Mouse (Mus musculus) neural tube, embryonic 12.5 days (tissue): ENCODE measurements around the gene Chmp2a. TPM values are rescaled to one million over a fixed set of nuclear protein-coding genes. Genes with fewer than 3 reads are reported as not detected.

Source experiments
- ATAC-seq: fragments of 200-750 bp; cut with Nextera tagmentation; 2 replicates; pipeline ENCODE4 v1.8.0; 2017; ENCODE audit warnings: low read depth, mild to moderate bottlenecking, moderate TSS enrichment, moderate library complexity; ENCODE audit not compliant: low FRiP score
- H3K27ac ChIP-seq: fragments of 300-500 bp; sonication (generic); 2 replicates; pipeline ENCODE4 v1.5.1; 2016
- H3K27me3 ChIP-seq: fragments of 300-500 bp; sonication (generic); replicated peaks from 2 replicates; pipeline ENCODE4 v1.6.1; 2016; ENCODE audit warnings: mild to moderate bottlenecking
- H3K36me3 ChIP-seq: fragments of 300-500 bp; sonication (generic); 2 replicates; pipeline ENCODE4 v1.6.1; 2016; ENCODE audit warnings: mild to moderate bottlenecking
- H3K4me1 ChIP-seq: fragments of 300-500 bp; sonication (generic); 2 replicates; pipeline ENCODE4 v1.6.1; 2016
- H3K4me2 ChIP-seq: fragments of 300-500 bp; sonication (generic); replicated peaks from 2 replicates; pipeline ENCODE4 v1.6.1; 2016; ENCODE audit warnings: mild to moderate bottlenecking
- H3K4me3 ChIP-seq: fragments of 300-500 bp; sonication (generic); 2 replicates; pipeline ENCODE4 v1.5.1; 2016
- H3K9ac ChIP-seq: fragments of 300-500 bp; sonication (generic); 2 replicates; pipeline ENCODE4 v1.6.1; 2016; ENCODE audit warnings: mild to moderate bottlenecking
- H3K9me3 ChIP-seq: fragments of 300-500 bp; sonication (generic); 2 replicates; pipeline ENCODE4 v1.6.1; 2016; ENCODE audit warnings: mild to moderate bottlenecking
- WGBS: fragments of 180-500 bp; shearing (Covaris S2); methylation state at CpG from one replicate; pipeline ENCODE4 v1.1.7; 2016; 5-methylcytosine and 5-hydroxymethylcytosine counted together
- polyA plus RNA-seq: library from polyadenylated mRNA; unstranded; fragments of >200 nt; fragmentation: Nextera tagmentation; extraction: Ambion mirVana; gene quantifications from 2 replicates; pipeline ENCODE4 v1.2.1, GENCODE M21; 2016

Chmp2a gene
- polyA plus RNA-seq, 1 experiment from 2014 or later: 151 TPM

GRCm38 (mm10) chr7:13032541-13032940 lies 2.1 kb downstream of the Chmp2a start:
- no peak for ATAC-seq
- Histone ChIP-seq H3K36me3 (peaks cover 69% of the 10 kb centered on the region), H3K4me1 (peaks cover 34% of the 10 kb centered on the region), H3K9ac (no peak overlapping the region), H3K4me3 (no peak overlapping the region), H3K4me2 (no peak overlapping the region), H3K9me3 (no peaks in the 10 kb centered on the region), H3K27me3 (no peaks in the 10 kb centered on the region), H3K27ac (no peak overlapping the region)
- WGBS: 96% methylated on average over 7 of the region's 7 CpGs

DNA sequence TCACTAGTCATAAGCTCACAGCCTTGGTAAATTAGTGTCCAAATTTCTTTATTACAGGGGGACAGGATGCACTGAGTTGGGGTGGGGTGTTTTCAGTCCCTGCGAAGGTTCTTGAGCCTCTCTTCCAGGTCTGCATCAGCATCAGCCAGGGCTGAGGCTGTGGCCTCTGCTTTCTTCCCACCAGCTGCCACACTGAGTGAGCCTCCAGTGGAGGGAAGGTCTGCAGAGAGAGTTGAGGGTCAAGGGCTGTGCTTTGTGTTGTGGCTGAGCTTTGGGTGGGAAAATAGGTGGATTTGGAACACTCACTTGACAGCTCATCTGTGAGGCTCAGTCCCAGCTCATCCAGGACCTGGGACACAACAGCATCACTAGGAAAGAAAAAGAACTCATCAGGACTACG lies 2.6 kb downstream of the Chmp2a start:
- 86% methylated on average over 2 of the region's 2 CpGs for WGBS
- H3K4me1 ChIP-seq: peaks cover 33% of the 10 kb centered on the region
- H3K9ac ChIP-seq: no peak overlapping the region
- H3K36me3 ChIP-seq: peaks cover 75% of the 10 kb centered on the region
- no peaks in the 10 kb centered on the region for H3K27me3 ChIP-seq
- no peaks in the 10 kb centered on the region for H3K9me3 ChIP-seq
- H3K4me2 ChIP-seq: no peak overlapping the region
- H3K4me3 ChIP-seq: no peak overlapping the region
- no peak overlapping the region for H3K27ac ChIP-seq
- ATAC-seq: no peak

- H3K27me3 ChIP-seq: no peaks in the 10 kb centered on the region
- H3K4me3 ChIP-seq: no peak overlapping the region
- H3K4me1 ChIP-seq: peaks cover 32% of the 10 kb centered on the region
- H3K27ac ChIP-seq: no peak overlapping the region; the same call in 1 of the 2 replicates
- peaks cover 80% of the 10 kb centered on the region for H3K36me3 ChIP-seq
- no peak overlapping the region for H3K4me2 ChIP-seq
- WGBS: 82% methylated on average over 5 of the region's 5 CpGs
- no peak overlapping the region for H3K9ac ChIP-seq
- ATAC-seq: no peak
- H3K9me3 ChIP-seq: no peaks in the 10 kb centered on the region
These were observed 3.5 kb downstream of the Chmp2a start for GRCm38 (mm10) chr7:13031069-13031468.

DNA sequence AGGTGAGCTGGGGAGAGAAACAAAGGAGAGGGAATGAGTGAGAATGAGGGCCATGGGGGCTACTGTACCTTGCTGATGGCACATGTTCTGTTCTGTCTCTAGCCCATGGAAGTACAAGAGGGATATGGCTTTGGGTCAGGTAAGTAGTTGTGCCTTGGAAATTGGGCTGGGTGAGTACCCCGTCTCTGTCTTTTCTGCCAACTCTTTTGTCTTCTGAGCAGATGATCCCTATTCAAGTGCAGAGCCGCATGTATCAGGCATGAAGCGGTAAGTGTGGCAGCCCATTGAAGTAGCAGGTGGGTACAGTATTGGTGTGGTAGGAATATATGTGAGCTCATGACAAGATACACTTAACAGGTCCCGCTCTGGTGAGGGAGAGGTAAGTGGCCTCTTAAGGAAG lies 5.6 kb downstream of the Chmp2a start:
- Histone ChIP-seq H3K9me3 (no peaks in the 10 kb centered on the region), H3K36me3 (peaks cover 74% of the 10 kb centered on the region), H3K9ac (no peak overlapping the region), H3K4me1 (peaks cover 29% of the 10 kb centered on the region), H3K27ac (no peak overlapping the region), H3K4me2 (no peak overlapping the region), H3K4me3 (no peak overlapping the region), H3K27me3 (no peaks in the 10 kb centered on the region)
- 93% methylated on average over 4 of the region's 4 CpGs for WGBS
- no peak for ATAC-seq

- ATAC-seq: no peak
- H3K4me2 ChIP-seq: peak overlapping the region; percentile 92
- H3K27me3 ChIP-seq: no peaks in the 10 kb centered on the region
- 29% methylated on average over 4 of the region's 4 CpGs for WGBS
- H3K27ac ChIP-seq: no peak overlapping the region
- peaks cover 21% of the 10 kb centered on the region for H3K4me1 ChIP-seq
- peak overlapping the region; percentile 95 for H3K4me3 ChIP-seq
- H3K9ac ChIP-seq: peak overlapping the region; percentile 92
- H3K36me3 ChIP-seq: peaks cover 52% of the 10 kb centered on the region
- no peaks in the 10 kb centered on the region for H3K9me3 ChIP-seq
These were observed 9.0 kb downstream of the Chmp2a start for GRCm38 (mm10) chr7:13025511-13026112.

DNA sequence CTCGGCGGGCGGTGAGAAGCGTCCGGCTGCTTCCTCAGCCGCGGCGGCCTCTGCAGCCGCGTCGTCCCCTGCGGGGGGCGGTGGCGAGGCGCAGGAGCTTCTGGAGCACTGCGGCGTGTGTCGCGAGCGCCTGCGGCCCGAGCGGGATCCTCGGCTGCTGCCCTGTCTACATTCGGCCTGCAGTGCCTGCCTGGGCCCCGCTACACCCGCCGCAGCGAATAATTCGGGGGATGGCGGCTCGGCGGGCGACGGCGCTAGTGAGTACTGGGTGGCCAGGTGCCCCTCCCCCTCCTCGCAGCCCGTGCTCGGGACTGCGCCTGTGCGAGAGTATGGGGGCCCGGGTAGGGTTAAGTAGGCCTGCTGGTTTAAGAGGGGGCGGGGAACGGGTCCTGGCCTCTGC lies 9.8 kb downstream of the Chmp2a start:
- H3K9ac ChIP-seq: peak overlapping the region; percentile 92
- no peaks in the 10 kb centered on the region for H3K27me3 ChIP-seq
- peaks cover 21% of the 10 kb centered on the region for H3K4me1 ChIP-seq
- ATAC-seq: peak; percentile 69
- WGBS: under 1% methylated on average over 44 of the region's 44 CpGs
- H3K27ac ChIP-seq: peak overlapping the region; percentile 98
- H3K4me3 ChIP-seq: peak overlapping the region; percentile 95
- no peaks in the 10 kb centered on the region for H3K9me3 ChIP-seq
- H3K4me2 ChIP-seq: peak overlapping the region; percentile 92
- H3K36me3 ChIP-seq: peaks cover 44% of the 10 kb centered on the region

DNA sequence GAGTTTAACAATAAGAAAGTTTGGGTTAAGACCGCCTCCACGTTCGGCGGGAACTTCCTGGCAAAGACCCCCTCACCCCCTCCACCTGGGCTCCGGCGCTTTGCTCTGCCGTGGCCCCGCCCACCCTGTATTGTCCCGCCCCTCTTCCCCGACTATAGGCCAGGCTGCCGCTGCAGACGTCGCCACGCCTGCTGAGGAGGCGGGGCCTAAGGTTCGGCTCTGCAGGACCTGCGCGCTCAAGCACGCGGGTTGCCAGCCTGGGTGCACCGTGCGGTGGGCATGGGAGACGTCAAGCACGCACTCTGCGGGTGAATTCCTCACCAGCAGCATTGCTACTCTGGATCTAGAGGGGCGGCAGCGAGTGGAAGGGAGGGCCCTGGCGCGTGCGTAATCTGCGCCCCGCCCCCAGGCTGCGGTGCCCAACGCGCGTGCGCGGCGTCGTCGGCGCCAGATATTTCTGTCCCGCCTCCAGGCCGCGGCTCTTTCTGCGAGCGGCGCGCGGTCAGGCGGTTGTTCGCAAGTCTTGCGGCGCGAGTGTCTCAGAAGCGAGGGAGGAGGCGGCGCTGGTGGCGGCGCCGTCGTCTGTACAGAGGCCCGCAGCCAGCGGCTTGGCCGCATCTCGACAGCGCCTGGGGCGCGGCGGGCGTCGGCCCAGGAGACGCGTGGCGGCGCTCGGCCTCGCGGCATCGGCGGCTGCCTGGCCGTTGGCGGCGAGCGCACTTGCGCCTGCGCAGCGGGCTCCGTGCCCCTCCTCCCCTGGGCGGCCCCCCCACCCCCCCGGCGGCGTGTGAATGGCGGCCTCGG lies 10.5 kb downstream of the Chmp2a start:
- ATAC-seq: peak; percentile 84
- Histone ChIP-seq H3K27ac (peak overlapping the region; percentile 98), H3K4me3 (peak overlapping the region; percentile 95), H3K9me3 (no peaks in the 10 kb centered on the region), H3K27me3 (no peaks in the 10 kb centered on the region), H3K9ac (peak overlapping the region; percentile 92), H3K4me1 (peaks cover 21% of the 10 kb centered on the region), H3K36me3 (peaks cover 37% of the 10 kb centered on the region), H3K4me2 (peak overlapping the region; percentile 92)
- whole genome bisulfite sequencing: under 1% methylated on average over 95 of the region's 95 CpGs

DNA sequence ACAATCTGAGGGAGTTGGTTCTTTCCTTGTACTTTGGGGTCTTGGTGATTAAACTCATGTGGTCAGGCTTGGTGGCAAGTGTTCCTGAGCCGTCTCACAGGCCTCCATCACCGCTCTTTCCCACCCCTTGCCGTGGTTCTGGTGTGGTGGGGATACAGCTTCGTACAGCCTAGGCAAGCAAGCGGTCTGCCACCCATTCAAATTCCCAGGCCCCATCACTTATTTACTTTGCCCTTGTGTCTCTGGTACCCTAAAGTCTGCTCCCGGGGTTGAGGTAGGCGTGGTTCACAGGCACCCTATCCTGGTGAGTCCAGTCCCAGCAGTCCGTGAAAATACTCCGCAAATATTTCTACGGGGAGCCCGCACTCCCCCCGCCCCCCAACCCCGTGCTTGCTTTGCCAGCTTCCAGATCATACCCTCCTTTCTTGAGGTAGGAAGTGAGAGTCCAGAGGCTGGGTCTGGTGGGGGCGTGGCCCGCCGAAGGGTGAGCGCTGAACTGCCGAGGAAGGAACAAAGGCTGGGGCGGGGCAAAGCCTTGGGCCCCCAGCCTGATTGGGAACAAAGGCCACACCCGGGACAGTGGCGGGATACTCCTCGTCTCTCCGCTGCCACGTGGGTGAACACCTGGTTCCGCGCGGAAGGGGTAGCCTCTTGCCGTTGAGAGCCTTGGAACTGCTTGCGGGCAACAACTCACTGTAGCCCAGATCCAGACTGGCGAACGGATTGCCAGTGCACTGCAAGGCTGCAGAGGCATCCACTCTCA lies 11.7 kb downstream of the Chmp2a start:
- H3K27me3 ChIP-seq: no peaks in the 10 kb centered on the region
- peaks cover 21% of the 10 kb centered on the region for H3K4me1 ChIP-seq
- H3K4me2 ChIP-seq: peak overlapping the region; percentile 92
- peak; percentile 63 for ATAC-seq
- no peaks in the 10 kb centered on the region for H3K9me3 ChIP-seq
- 3% methylated on average over 31 of the region's 31 CpGs for WGBS
- H3K27ac ChIP-seq: peak overlapping the region; percentile 75
- peak overlapping the region; percentile 92 for H3K9ac ChIP-seq
- H3K4me3 ChIP-seq: peak overlapping the region; percentile 95
- H3K36me3 ChIP-seq: peaks cover 25% of the 10 kb centered on the region

GRCm38 (mm10) chr7:13015217-13015616 lies 19.4 kb downstream of the Chmp2a start:
- Histone ChIP-seq H3K36me3 (no peaks in the 10 kb centered on the region), H3K27ac (no peak overlapping the region), H3K4me2 (no peak overlapping the region), H3K9ac (no peak overlapping the region), H3K4me3 (no peak overlapping the region), H3K4me1 (peaks cover 5% of the 10 kb centered on the region), H3K9me3 (no peaks in the 10 kb centered on the region), H3K27me3 (no peaks in the 10 kb centered on the region)
- ATAC-seq: no peak
- WGBS: 89% methylated on average over 1 of the region's 1 CpGs

GRCm38 (mm10) chr7:13014275-13014839 lies 20.2 kb downstream of the Chmp2a start:
- no peak for ATAC-seq
- Histone ChIP-seq H3K9me3 (no peaks in the 10 kb centered on the region), H3K4me1 (peaks cover 6% of the 10 kb centered on the region), H3K27me3 (no peaks in the 10 kb centered on the region), H3K27ac (no peak overlapping the region), H3K4me2 (no peak overlapping the region), H3K9ac (no peak overlapping the region), H3K36me3 (no peaks in the 10 kb centered on the region), H3K4me3 (no peak overlapping the region)
- WGBS: 34% methylated on average over 6 of the region's 6 CpGs

DNA sequence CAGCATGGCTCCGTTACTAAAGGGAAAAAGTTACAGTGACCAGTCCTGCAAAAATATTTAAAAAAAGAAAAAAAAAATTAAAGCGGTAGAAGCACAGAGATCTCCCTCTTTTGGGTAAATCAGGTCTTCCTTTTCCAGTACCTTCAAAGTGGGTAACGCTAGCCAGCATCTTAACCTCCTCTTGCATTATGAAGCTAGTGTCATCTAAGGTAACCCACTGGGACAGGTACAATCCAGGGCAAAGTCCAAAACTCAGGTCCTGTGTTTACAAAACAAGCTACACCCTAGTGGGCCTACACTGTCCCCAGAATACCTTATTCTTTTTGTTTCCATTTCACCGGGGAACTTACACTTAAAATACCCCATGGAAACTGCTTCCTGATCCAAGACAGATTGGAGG lies 20.9 kb downstream of the Chmp2a start:
- no peak overlapping the region for H3K4me2 ChIP-seq
- H3K27me3 ChIP-seq: no peaks in the 10 kb centered on the region
- no peak overlapping the region for H3K4me3 ChIP-seq
- H3K9me3 ChIP-seq: no peaks in the 10 kb centered on the region
- H3K9ac ChIP-seq: no peak overlapping the region
- H3K27ac ChIP-seq: no peak overlapping the region
- no peak for ATAC-seq
- 65% methylated on average over 4 of the region's 4 CpGs for WGBS
- peaks cover 10% of the 10 kb centered on the region for H3K4me1 ChIP-seq
- H3K36me3 ChIP-seq: no peaks in the 10 kb centered on the region
